18 mouse cellular contexts compared by ENCODE assay signal in the genomic region with DNA sequence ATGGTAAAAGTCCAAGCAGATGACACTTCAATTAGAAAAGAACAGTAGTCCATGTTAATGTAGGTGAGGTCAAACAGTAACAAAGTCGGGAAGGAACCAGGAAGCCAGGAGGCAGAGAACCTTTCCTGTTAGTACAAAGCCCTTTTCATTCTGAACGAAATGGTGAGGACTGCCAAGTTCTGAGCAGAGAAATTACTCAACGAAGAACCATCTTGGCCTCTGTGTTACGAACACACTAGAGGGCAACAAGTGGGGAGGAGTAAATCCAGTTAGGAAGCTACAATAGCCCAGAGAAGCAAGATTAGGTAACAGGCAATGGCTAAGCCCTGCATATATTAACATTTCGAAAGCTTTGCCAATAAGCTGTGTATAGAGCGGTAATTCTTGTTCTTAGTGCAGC. TPM values are rescaled to one million over a fixed set of nuclear protein-coding genes. Genes with fewer than 3 reads are reported as not detected.
DNase-seq lines count a peak whose midpoint lies in the region; ATAC-seq and TF ChIP-seq lines count a peak whose summit lies in the region.
"Had no signal": no experiment of that assay in that cellular context is flagged by ENCODE, and none has a peak within 500 bp of the region (broad histone marks: within the 10 kb centered on the region; RNA-seq: fewer than 3 reads in every experiment).

No protein-coding gene starts in this region.

- H3K27me3 ChIP-seq in heart, embryonic 16.5 days (ENCODE audit: control insufficient read depth, insufficient read depth, low read length) = no peaks in the 10 kb centered on the region
- H3K27me3 ChIP-seq in heart, embryonic 11.5 days (ENCODE audit: control insufficient read depth, insufficient read depth, low read length) = no peaks in the 10 kb centered on the region
- H3K27me3 ChIP-seq: intestine, embryonic 15.5 days; neural tube, embryonic 13.5 days; Patski; stomach, embryonic 15.5 days had no signal

- 67% methylated on average over 6 of the region's 6 CpGs for WGBS in heart, embryonic 16.5 days
- WGBS in heart, embryonic 11.5 days (ENCODE audit: insufficient replicate concordance) = 75% methylated on average over 6 of the region's 6 CpGs

- TF ChIP-seq CTCF in layer of hippocampus, adult 2 months (conservative IDR thresholded peaks at IDR 0.05) = no peak

- no peak overlapping the region for H3K9ac ChIP-seq in heart, embryonic 16.5 days (ENCODE audit: low read length)
- no peak overlapping the region for H3K9ac ChIP-seq in heart, embryonic 11.5 days (ENCODE audit: low read depth, low read length)
- H3K9ac ChIP-seq: intestine, embryonic 15.5 days; neural tube, embryonic 13.5 days; stomach, embryonic 15.5 days had no signal

- no peak overlapping the region for H3K4me2 ChIP-seq in heart, embryonic 16.5 days (ENCODE audit: low read depth, low read length)
- H3K4me2 ChIP-seq in heart, embryonic 11.5 days = no peak overlapping the region
- H3K4me2 ChIP-seq: intestine, embryonic 15.5 days; neural tube, embryonic 13.5 days; stomach, embryonic 15.5 days had no signal

- H3K36me3 ChIP-seq in heart, embryonic 16.5 days (ENCODE audit: control insufficient read depth, insufficient read depth) = no peaks in the 10 kb centered on the region
- no peaks in the 10 kb centered on the region for H3K36me3 ChIP-seq in heart, embryonic 11.5 days (ENCODE audit: control insufficient read depth, insufficient read depth, low read length)
- H3K36me3 ChIP-seq: intestine, embryonic 15.5 days; midbrain, embryonic 10.5 days; neural tube, embryonic 13.5 days; stomach, embryonic 15.5 days had no signal

- no peak for ATAC-seq in heart, embryonic 16.5 days (replicated peaks; ENCODE audit: extremely low read depth, insufficient read depth, low FRiP score)
- ATAC-seq in heart, embryonic 11.5 days (replicated peaks; ENCODE audit: insufficient number of reproducible peaks, low FRiP score, low TSS enrichment) = no peak
- ATAC-seq: forebrain, embryonic 14.5 days; intestine, embryonic 15.5 days; Patski had no signal

- no peak for DNase-seq in layer of hippocampus, adult 2 months (ENCODE audit: low spot score in 2 of 2)
- no peak for DNase-seq in layer of hippocampus, postnatal 36 days
- DNase-seq in gonadal fat pad, adult 2 months (ENCODE audit: low read depth) = peak; percentile 100
- peak; percentile 61 for DNase-seq in lung, postnatal 25 days (ENCODE audit: low spot score)
- DNase-seq in urinary bladder, postnatal 10 days (ENCODE audit: low spot score) = no peak
- no peak for DNase-seq in left cerebral cortex, adult 8-10 months (ENCODE audit: low spot score in 2 of 2)
- DNase-seq: cerebellum, postnatal 10 days; heart, adult 11 months; liver; right cerebral cortex, postnatal 14 days had no signal

- peak overlapping the region; percentile 39; the same call in 1 of the 2 replicates for H3K27ac ChIP-seq in heart, embryonic 16.5 days (ENCODE audit: low read length)
- no peak overlapping the region for H3K27ac ChIP-seq in heart, embryonic 11.5 days (ENCODE audit: low read depth, low read length)
- peak overlapping the region; percentile 37; the same call in 1 of the 2 replicates for H3K27ac ChIP-seq in layer of hippocampus, adult 2 months
- H3K27ac ChIP-seq: intestine, embryonic 15.5 days; midbrain, embryonic 10.5 days; neural tube, embryonic 13.5 days; stomach, embryonic 15.5 days had no signal

- H3K4me1 ChIP-seq in heart, embryonic 16.5 days (ENCODE audit: control insufficient read depth, insufficient read depth, low read length) = no peaks in the 10 kb centered on the region; the same call in 1 of the 2 replicates
- no peaks in the 10 kb centered on the region for H3K4me1 ChIP-seq in heart, embryonic 11.5 days (ENCODE audit: control insufficient read depth, insufficient read depth, low read length)
- H3K4me1 ChIP-seq: intestine, embryonic 15.5 days; midbrain, embryonic 10.5 days; neural tube, embryonic 13.5 days; stomach, embryonic 15.5 days had no signal

- no peaks in the 10 kb centered on the region for H3K9me3 ChIP-seq in heart, embryonic 16.5 days (replicated peaks; ENCODE audit: control insufficient read depth, low read length)
- H3K9me3 ChIP-seq in heart, embryonic 11.5 days (replicated peaks; ENCODE audit: control insufficient read depth, low read length) = no peaks in the 10 kb centered on the region
- H3K9me3 ChIP-seq: intestine, embryonic 15.5 days; midbrain, embryonic 10.5 days; neural tube, embryonic 13.5 days; stomach, embryonic 15.5 days had no signal

- H3K4me3 ChIP-seq in heart, embryonic 16.5 days (ENCODE audit: low read length) = no peak overlapping the region
- no peak overlapping the region for H3K4me3 ChIP-seq in heart, embryonic 11.5 days (ENCODE audit: low read depth, low read length)
- no peak overlapping the region for H3K4me3 ChIP-seq in layer of hippocampus, adult 2 months
- H3K4me3 ChIP-seq: intestine, embryonic 15.5 days; midbrain, embryonic 10.5 days; neural tube, embryonic 13.5 days; stomach, embryonic 15.5 days had no signal

RNA-seq across cellular contexts. Expression of gene Me1, which starts 57.0 kb away (rescaled TPM):
- 19.6 and 26.4 TPM in 2 replicates for polyA plus RNA-seq in heart, embryonic 16.5 days (2015; fragmentation: Nextera tagmentation; extraction: Ambion mirVana)
- 34.3 and 41.4 TPM in 2 replicates for polyA plus RNA-seq in heart, embryonic 11.5 days (2014; fragmentation: Nextera tagmentation; extraction: Ambion mirVana)
- 10 to 100 TPM; 63.2 to 63.9 TPM for total RNA-seq in layer of hippocampus, adult 2 months (2021)
- 10 to 100 TPM; 62.2 to 67.6 TPM for total RNA-seq in layer of hippocampus, postnatal 36 days (2021)
- polyA plus RNA-seq in gonadal fat pad, adult 2 months (2012; rRNA removed) = 99.1 and 207 TPM in 2 replicates
- total RNA-seq in left cerebral cortex, adult 8-10 months (2022) = 10 to 100 TPM; 50.5 to 62.9 (median 52.2) TPM

Comparison
In these comparisons a context has a peak if more than half of its experiments do, and no peak if none do; other contexts are left out.
1. DNase-seq: peak in gonadal fat pad, adult 2 months (single experiment) and lung, postnatal 25 days (single experiment); none in layer of hippocampus, adult 2 months (0 of 2), layer of hippocampus, postnatal 36 days (0 of 2), urinary bladder, postnatal 10 days (single experiment) and left cerebral cortex, adult 8-10 months (0 of 2).